Mouse (Mus musculus): ENCODE measurements around the gene Pias3. TPM values are rescaled to one million over a fixed set of nuclear protein-coding genes. Genes with fewer than 3 reads are reported as not detected.

Pias3 gene
- 3.3 TPM for polyA plus RNA-seq (2014; fragmentation: Illumina TruSeq; extraction: RNeasy Lipid Tissue Mini Kit (QIAGEN cat#74804); ENCODE audit: low read depth, low replicate concordance)

DNA sequence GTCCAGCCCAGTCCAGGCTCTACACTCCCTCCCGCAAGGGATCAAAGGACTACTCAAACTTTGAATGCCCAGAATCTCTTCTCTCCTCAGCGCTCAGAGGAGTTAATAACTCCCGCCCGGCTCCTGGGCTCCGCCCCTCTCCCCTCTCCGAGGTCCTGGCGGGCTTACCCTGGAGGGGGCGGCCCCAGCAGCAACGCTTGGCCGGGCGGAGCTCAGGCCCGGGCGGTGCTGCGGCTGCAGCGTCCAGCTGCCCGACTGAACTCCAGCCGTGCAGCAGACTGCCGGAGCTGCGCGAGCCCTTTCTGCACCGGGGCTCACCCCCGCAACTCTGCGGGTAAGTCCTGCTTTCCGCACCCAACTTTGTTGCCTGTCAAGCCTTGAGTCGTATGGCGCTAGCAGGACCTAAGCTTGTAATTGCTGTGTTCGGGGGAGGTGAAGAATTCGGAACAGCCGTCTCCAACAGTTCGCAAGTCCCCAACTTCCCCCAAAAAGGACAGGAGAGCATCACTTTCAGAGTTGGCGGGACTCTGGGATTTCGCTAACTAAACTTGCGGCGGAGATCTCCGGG, at the start of gene Pias3:
Gene Pias3 (plus strand): TSS at position 187 of the 568 bp plus-strand sequence.

DNA sequence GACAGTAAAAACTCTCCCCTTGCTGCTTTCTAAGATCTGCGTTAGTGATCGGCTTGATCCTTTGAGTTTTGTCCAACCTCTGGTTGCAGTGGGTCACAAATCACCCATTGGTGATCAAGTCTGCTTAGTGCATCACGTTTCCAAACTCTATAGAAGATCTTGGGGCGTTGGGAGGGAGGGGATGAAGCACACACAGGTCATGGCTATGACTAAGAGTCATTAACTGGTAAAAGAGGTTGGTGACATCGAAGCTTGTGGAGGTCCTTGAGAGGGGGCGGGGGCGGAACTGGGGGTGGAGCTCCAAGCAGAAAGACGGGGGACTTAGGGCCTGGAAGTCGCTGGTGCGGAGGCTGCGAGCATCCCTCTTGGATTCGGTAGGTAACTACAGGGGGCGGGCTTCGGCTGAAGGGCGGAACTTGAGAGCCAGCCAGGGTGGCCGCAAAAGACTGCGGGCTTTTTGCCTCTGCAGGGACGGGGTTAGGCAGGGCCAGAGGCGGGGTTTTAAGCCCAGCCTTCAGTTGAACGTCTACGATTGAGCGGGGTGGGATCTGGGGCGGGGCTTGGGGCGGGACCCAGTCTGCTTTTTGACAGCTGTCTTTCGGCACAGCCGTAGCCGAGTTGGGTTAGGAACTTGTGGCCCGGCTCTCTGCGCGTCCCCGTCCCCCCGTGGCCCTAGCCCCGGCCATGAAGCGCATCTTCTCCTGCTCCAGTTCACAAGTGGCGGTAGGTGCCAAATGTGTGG, 26.3 kb upstream of the Pias3 start, which contains the start of gene Ankrd35:
Gene Ankrd35 (plus strand): TSS at position 405 of the 742 bp plus-strand sequence.

DNA sequence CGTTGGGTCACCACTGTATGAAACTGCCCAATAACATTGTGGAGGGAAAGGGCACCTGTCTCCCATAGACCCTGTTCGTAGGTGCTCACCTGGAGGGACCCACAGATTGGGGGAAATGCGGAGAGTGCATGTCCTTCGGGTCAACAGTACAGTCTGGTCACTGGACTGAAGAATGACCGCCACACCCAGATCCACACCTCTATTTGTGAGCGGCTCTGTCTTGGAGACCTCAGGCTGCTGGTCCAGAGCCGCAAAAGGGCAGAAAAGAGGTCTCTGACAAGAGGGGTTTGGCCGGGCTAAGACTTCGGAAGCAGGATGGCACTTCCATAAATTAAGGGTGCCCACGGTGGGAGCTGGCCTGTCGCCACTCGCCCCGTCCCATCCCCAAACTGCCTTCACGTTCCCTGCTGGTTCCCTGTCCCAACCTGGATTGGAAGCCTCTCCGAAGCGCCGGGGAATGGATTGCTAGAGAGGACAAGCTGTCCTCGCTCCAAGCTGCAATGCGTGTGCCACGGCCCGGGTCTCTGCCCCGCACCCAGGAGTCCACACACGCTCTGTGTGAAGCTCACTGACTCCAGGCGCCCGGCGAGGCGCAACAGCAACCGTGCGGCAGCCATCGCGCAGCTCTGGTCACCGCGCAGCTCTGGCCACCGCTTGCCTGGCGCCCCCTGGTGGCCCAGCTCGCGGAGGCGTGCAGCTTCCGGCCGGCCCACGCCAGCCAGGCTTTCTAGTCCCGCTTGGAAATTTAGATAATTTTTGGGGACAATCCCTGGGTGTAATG, 11.9 kb downstream of the Pias3 start, which contains the start of gene Nudt17:
Gene Nudt17 (minus strand): TSS at position 660 of the 781 bp plus-strand sequence.

GRCm38 (mm10) chr3:96727343-96727827, 31.2 kb downstream of the Pias3 start, which contains the start of the genes Polr3c and Rnf115:
TSS of gene Polr3c (minus strand) at chr3:96727628.
TSS of gene Rnf115 (plus strand) at chr3:96727664.

Other genes starting within 250 kb of the Pias3 start
- gene BC107364, start 244.1 kb upstream of the Pias3 start, polyA plus RNA-seq (2014; fragmentation: Illumina TruSeq; extraction: RNeasy Lipid Tissue Mini Kit (QIAGEN cat#74804); ENCODE audit: low read depth, low replicate concordance) = not detected
- 1.7 TPM for gene Hfe2, start 171.2 kb upstream of the Pias3 start, polyA plus RNA-seq (2014; fragmentation: Illumina TruSeq; extraction: RNeasy Lipid Tissue Mini Kit (QIAGEN cat#74804); ENCODE audit: low read depth, low replicate concordance)
- gene Txnip, start 138.4 kb upstream of the Pias3 start, polyA plus RNA-seq (2014; fragmentation: Illumina TruSeq; extraction: RNeasy Lipid Tissue Mini Kit (QIAGEN cat#74804); ENCODE audit: low read depth, low replicate concordance) = 317 TPM
- gene Gm16253, start 119.4 kb upstream of the Pias3 start, polyA plus RNA-seq (2014; fragmentation: Illumina TruSeq; extraction: RNeasy Lipid Tissue Mini Kit (QIAGEN cat#74804); ENCODE audit: low read depth, low replicate concordance) = not detected
- gene Polr3gl, start 102.2 kb upstream of the Pias3 start, polyA plus RNA-seq (2014; fragmentation: Illumina TruSeq; extraction: RNeasy Lipid Tissue Mini Kit (QIAGEN cat#74804); ENCODE audit: low read depth, low replicate concordance) = 97.9 TPM
- 0.23 TPM for gene Ankrd34a, start 99.7 kb upstream of the Pias3 start, polyA plus RNA-seq (2014; fragmentation: Illumina TruSeq; extraction: RNeasy Lipid Tissue Mini Kit (QIAGEN cat#74804); ENCODE audit: low read depth, low replicate concordance)
- 51.3 TPM for gene Lix1l, start 95.2 kb upstream of the Pias3 start, polyA plus RNA-seq (2014; fragmentation: Illumina TruSeq; extraction: RNeasy Lipid Tissue Mini Kit (QIAGEN cat#74804); ENCODE audit: low read depth, low replicate concordance)
- 46.8 TPM for gene Rbm8a, start 66.5 kb upstream of the Pias3 start, polyA plus RNA-seq (2014; fragmentation: Illumina TruSeq; extraction: RNeasy Lipid Tissue Mini Kit (QIAGEN cat#74804); ENCODE audit: low read depth, low replicate concordance)
- 22.2 TPM for gene Pex11b, start 61.0 kb upstream of the Pias3 start, polyA plus RNA-seq (2014; fragmentation: Illumina TruSeq; extraction: RNeasy Lipid Tissue Mini Kit (QIAGEN cat#74804); ENCODE audit: low read depth, low replicate concordance)
- 0.17 TPM for gene Gm42957, start 60.9 kb upstream of the Pias3 start, polyA plus RNA-seq (2014; fragmentation: Illumina TruSeq; extraction: RNeasy Lipid Tissue Mini Kit (QIAGEN cat#74804); ENCODE audit: low read depth, low replicate concordance)
- 0.23 TPM for gene Itga10, start 50.8 kb upstream of the Pias3 start, polyA plus RNA-seq (2014; fragmentation: Illumina TruSeq; extraction: RNeasy Lipid Tissue Mini Kit (QIAGEN cat#74804); ENCODE audit: low read depth, low replicate concordance)
- gene Ankrd35, start 26.3 kb upstream of the Pias3 start, polyA plus RNA-seq (2014; fragmentation: Illumina TruSeq; extraction: RNeasy Lipid Tissue Mini Kit (QIAGEN cat#74804); ENCODE audit: low read depth, low replicate concordance) = 0.52 TPM
- gene Nudt17, start 12.2 kb downstream of the Pias3 start, polyA plus RNA-seq (2014; fragmentation: Illumina TruSeq; extraction: RNeasy Lipid Tissue Mini Kit (QIAGEN cat#74804); ENCODE audit: low read depth, low replicate concordance) = not detected
- gene Polr3c, start 31.2 kb downstream of the Pias3 start, polyA plus RNA-seq (2014; fragmentation: Illumina TruSeq; extraction: RNeasy Lipid Tissue Mini Kit (QIAGEN cat#74804); ENCODE audit: low read depth, low replicate concordance) = 22.0 TPM
- gene Rnf115, start 31.3 kb downstream of the Pias3 start, polyA plus RNA-seq (2014; fragmentation: Illumina TruSeq; extraction: RNeasy Lipid Tissue Mini Kit (QIAGEN cat#74804); ENCODE audit: low read depth, low replicate concordance) = 117 TPM
- gene Pdzk1, start 132.9 kb downstream of the Pias3 start, polyA plus RNA-seq (2014; fragmentation: Illumina TruSeq; extraction: RNeasy Lipid Tissue Mini Kit (QIAGEN cat#74804); ENCODE audit: low read depth, low replicate concordance) = not detected
- gene Cd160, start 133.0 kb downstream of the Pias3 start, polyA plus RNA-seq (2014; fragmentation: Illumina TruSeq; extraction: RNeasy Lipid Tissue Mini Kit (QIAGEN cat#74804); ENCODE audit: low read depth, low replicate concordance) = 0.58 TPM
- 0.82 TPM for gene Gja5, start 208.3 kb downstream of the Pias3 start, polyA plus RNA-seq (2014; fragmentation: Illumina TruSeq; extraction: RNeasy Lipid Tissue Mini Kit (QIAGEN cat#74804); ENCODE audit: low read depth, low replicate concordance)
- 19.5 TPM for gene Gpr89, start 209.0 kb downstream of the Pias3 start, polyA plus RNA-seq (2014; fragmentation: Illumina TruSeq; extraction: RNeasy Lipid Tissue Mini Kit (QIAGEN cat#74804); ENCODE audit: low read depth, low replicate concordance)
- not detected for gene Gja8, start 229.6 kb downstream of the Pias3 start, polyA plus RNA-seq (2014; fragmentation: Illumina TruSeq; extraction: RNeasy Lipid Tissue Mini Kit (QIAGEN cat#74804); ENCODE audit: low read depth, low replicate concordance)